Mouse (Mus musculus): ENCODE results near the gene Rdh5. TPM values are rescaled to one million over a fixed set of nuclear protein-coding genes. Genes with fewer than 3 reads are reported as not detected.

Rdh5 gene
- total RNA-seq, 2 experiments from 2014 or later = 3.5 to 4.1 TPM

DNA sequence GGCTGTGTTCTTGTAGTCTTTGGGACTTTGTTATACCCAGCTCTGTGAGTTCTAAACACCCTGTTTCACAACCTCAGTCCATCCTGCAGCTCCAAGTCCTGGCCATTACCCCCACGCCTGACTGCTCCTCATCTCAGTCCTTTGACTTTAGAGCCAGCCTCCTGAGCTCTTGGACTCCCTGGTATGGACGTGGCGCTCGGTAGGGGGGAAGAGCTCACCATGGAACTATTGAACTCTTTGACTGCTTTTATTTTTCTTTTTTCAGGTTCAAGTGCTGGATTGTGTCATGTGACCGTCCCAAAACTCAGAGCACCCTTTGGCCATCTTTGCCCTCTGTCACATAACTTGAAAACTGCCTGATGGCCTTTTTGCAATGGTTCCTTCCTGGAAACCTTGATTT, 40.6 kb downstream of the Rdh5 start:
- DNase-seq = no peak
- intact Hi-C loops (cut with DNase I) = no loop called here

DNA sequence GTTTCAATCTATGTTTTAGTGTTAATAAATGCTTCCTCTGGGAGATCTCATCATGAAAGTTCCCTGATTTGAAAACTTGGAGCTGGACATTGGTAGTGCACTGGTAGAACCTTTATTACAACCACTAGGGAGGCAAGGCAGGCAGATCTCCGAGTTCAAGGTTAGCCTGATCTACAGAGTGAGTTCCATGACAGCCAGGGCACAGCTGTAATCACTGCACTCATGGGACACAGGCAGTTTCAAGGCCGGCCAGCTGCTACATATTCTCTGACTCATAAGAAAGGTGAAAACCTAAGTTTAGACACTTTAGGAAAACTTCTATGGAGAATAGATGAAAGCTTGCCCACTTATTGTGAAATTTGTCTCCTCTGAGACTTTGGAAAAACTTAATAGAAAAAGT, 43.9 kb downstream of the Rdh5 start:
- intact Hi-C loops (cut with DNase I) = no loop called here
- no peak for DNase-seq

DNA sequence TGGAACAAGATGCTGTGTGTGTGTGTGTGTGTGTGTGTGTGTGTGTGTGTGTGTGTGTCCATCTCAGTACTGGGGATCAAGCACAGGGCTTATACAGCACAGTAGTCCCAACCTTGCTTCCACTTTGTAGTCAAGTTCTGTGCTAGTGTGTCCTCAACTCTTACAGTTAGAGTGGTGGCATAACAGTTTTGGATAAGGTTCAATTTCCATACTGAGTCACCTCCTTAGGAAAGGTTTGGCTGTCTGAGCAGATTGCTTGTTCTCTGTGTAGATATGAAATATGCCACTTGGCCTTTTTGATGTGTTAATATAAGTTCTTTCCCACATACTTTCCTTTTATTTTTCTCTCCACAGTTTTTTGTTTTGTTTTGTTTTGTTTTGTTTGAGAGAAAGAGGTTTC, 44.4 kb downstream of the Rdh5 start:
- no peak for DNase-seq
- intact Hi-C loops (cut with DNase I) = no loop called here

DNA sequence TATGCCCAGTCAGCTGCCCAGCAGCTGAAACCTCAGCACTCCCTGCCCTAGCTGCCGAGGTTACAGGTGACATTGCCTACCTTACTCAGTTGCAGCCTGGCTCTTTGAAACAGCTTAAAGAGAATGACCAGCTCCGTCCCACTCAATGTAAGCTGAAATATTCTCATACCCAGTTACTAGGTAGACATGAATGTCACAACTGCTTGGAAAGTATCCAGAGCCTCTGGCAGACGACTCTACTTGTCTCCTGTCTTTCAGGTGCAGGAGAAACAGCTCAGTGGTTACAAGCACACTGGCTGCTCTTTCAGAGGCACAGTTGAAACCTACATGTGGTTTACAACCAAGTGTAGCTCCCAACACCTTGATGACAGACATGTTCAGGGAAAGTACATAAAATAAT, 52.3 kb downstream of the Rdh5 start:
- no peak for DNase-seq
- intact Hi-C loops (cut with DNase I) = no loop called here

DNA sequence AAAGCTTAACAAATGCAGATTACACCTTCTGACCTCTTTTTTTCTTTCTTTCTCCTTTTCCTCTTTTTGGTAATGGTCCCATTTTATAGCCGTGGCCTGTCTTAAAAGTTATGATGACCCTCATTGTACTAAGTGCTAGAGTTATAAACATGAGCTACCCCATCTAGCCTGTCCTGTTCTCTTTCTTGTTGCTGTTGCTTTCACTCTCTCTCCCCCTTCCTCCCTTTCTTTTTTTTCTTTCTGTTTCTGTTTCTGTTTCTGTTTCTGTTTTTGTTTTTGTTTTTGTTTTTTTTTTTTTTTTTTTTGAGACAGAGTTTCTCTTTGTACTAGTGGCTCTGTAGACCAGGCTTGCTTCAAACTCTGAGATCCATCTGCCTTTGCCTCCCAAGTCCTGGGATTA, 56.2 kb downstream of the Rdh5 start:
- DNase-seq = no peak
- intact Hi-C loops (cut with DNase I) = no loop called here

DNA sequence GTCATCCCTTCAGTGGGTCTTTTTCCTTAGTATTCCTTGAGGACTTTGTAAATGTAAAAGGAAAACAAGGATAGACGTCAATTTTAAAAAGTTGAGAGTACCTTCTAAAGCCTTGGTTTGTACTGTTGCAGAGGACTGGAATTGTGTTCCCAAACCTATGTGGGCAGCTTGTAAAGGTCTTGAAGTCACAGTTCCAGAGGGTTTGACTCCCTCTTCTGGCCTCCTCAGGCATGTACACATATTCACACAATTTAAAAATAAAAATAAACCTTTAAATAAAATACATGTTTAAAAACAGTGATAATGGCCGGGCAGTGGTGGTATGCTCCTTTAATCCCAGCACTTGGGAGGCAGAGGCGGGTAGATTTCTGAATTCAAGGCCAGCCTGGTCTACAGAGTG, 56.6 kb downstream of the Rdh5 start:
- DNase-seq = no peak
- intact Hi-C loops (cut with DNase I) = no loop called here

Other genes starting within 250 kb of the Rdh5 start
- 10 to 100 TPM; 19.4 to 20.3 TPM for gene Suox, start 248.8 kb downstream of the Rdh5 start, total RNA-seq (2021)
- 10 to 100 TPM; 80.4 to 90.1 TPM for gene Rab5b, start 226.6 kb downstream of the Rdh5 start, total RNA-seq (2021)
- under 1 TPM in 1 of 2 experiments, not detected in 1; 0.22 TPM for gene Pmel, start 218.7 kb downstream of the Rdh5 start, total RNA-seq (2021)
- gene Cdk2, start 217.9 kb downstream of the Rdh5 start, total RNA-seq (2021) = 1 to 10 TPM; 4.6 to 5.5 TPM
- 1 to 10 TPM; 7.7 to 9.8 TPM for gene Dgka, start 178.0 kb downstream of the Rdh5 start, total RNA-seq (2021)
- gene Pym1, start 175.0 kb downstream of the Rdh5 start, total RNA-seq (2021) = 10 to 100 TPM in 1 of 2 experiments, 1 to 10 TPM in 1; 8.8 to 11.7 TPM
- gene Mmp19, start 132.0 kb downstream of the Rdh5 start, total RNA-seq (2021) = 1 to 10 TPM in 1 of 2 experiments, under 1 TPM in 1; 0.92 to 2.6 TPM
- gene Dnajc14, start 118.8 kb downstream of the Rdh5 start, total RNA-seq (2021) = 10 to 100 TPM; 19.1 to 20.0 TPM
- 1 to 10 TPM; 2.9 to 3.2 TPM for gene Tmem198b, start 118.5 kb downstream of the Rdh5 start, total RNA-seq (2021)
- gene Sarnp, start 105.6 kb downstream of the Rdh5 start, total RNA-seq (2021) = 10 to 100 TPM; 25.2 to 27.2 TPM
- 1 to 10 TPM; 3.4 to 3.5 TPM for gene Ormdl2, start 101.2 kb downstream of the Rdh5 start, total RNA-seq (2021)
- 1 to 10 TPM; 2.8 to 5.8 TPM for gene Gdf11, start 31.2 kb downstream of the Rdh5 start, total RNA-seq (2021)
- gene Cd63, start 21.9 kb downstream of the Rdh5 start, total RNA-seq (2021) = 100 to 1,000 TPM in 1 of 2 experiments, 10 to 100 TPM in 1; 94.8 to 103 TPM
- 100 to 1,000 TPM; 146 to 165 TPM for gene Bloc1s1, start 1.1 kb upstream of the Rdh5 start, total RNA-seq (2021)
- gene Itga7, start 10.9 kb upstream of the Rdh5 start, total RNA-seq (2021) = 10 to 100 TPM; 47.9 to 60.1 TPM
- gene Mettl7b, start 38.1 kb upstream of the Rdh5 start, total RNA-seq (2021) = under 1 TPM in 1 of 2 experiments, not detected in 1; 0.28 TPM
- not detected for gene Olfr9, start 66.5 kb upstream of the Rdh5 start, total RNA-seq (2021)
- gene Olfr763, start 87.9 kb upstream of the Rdh5 start, total RNA-seq (2021) = not detected
- not detected for gene Olfr764-ps1, start 117.0 kb upstream of the Rdh5 start, total RNA-seq (2021)
- gene Olfr765, start 127.1 kb upstream of the Rdh5 start, total RNA-seq (2021) = not detected
- not detected for gene Olfr766-ps1, start 146.1 kb upstream of the Rdh5 start, total RNA-seq (2021)
- not detected for gene Olfr767, start 160.0 kb upstream of the Rdh5 start, total RNA-seq (2021)
- not detected for gene Olfr768, start 176.5 kb upstream of the Rdh5 start, total RNA-seq (2021)
- not detected for gene Olfr769, start 195.0 kb upstream of the Rdh5 start, total RNA-seq (2021)
- gene Olfr770, start 216.1 kb upstream of the Rdh5 start, total RNA-seq (2021) = not detected
- gene Olfr771, start 241.9 kb upstream of the Rdh5 start, total RNA-seq (2021) = not detected

Data from gastrocnemius, postnatal 36 days (tissue).